Mouse (Mus musculus) intestine, embryonic 15.5 days (tissue): ENCODE data around the gene Angptl7. TPM values are rescaled to one million over a fixed set of nuclear protein-coding genes. Genes with fewer than 3 reads are reported as not detected.

Source experiments
- ATAC-seq: fragments of 200-750 bp; cut with Nextera tagmentation; 2 replicates; pipeline ENCODE4 v1.8.0; 2017; ENCODE audit warnings: moderate TSS enrichment, moderate library complexity
- H3K27ac ChIP-seq: fragments of 300-500 bp; sonication (generic); 2 replicates; pipeline ENCODE4 v1.5.1; 2015; ENCODE audit warnings: mild to moderate bottlenecking, inconsistent platforms
- H3K27me3 ChIP-seq: fragments of 300-500 bp; sonication (generic); replicated peaks from 2 replicates; pipeline ENCODE4 v1.6.1; 2015; ENCODE audit warnings: inconsistent platforms
- H3K36me3 ChIP-seq: fragments of 300-500 bp; sonication (generic); 2 replicates; pipeline ENCODE4 v1.6.1; 2015; ENCODE audit warnings: inconsistent platforms
- H3K4me1 ChIP-seq: fragments of 300-500 bp; sonication (generic); replicated peaks from 2 replicates; pipeline ENCODE4 v1.6.1; 2015; ENCODE audit warnings: inconsistent platforms
- H3K4me2 ChIP-seq: fragments of 300-500 bp; sonication (generic); replicated peaks from 2 replicates; pipeline ENCODE4 v1.6.1; 2015; ENCODE audit warnings: mild to moderate bottlenecking, inconsistent platforms
- H3K4me3 ChIP-seq: fragments of 300-500 bp; sonication (generic); replicated peaks from 2 replicates; pipeline ENCODE4 v1.5.1; 2015; ENCODE audit warnings: inconsistent platforms
- H3K9ac ChIP-seq: fragments of 300-500 bp; sonication (generic); 2 replicates; pipeline ENCODE4 v1.6.1; 2015; ENCODE audit warnings: inconsistent platforms
- H3K9me3 ChIP-seq: fragments of 300-500 bp; sonication (generic); 2 replicates; pipeline ENCODE4 v1.6.1; 2016; ENCODE audit warnings: inconsistent platforms
- WGBS: fragments of 180-500 bp; shearing (Covaris S2); methylation state at CpG from one replicate; pipeline ENCODE4 v1.1.7; 2015; 5-methylcytosine and 5-hydroxymethylcytosine counted together
- polyA plus RNA-seq: library from polyadenylated mRNA; unstranded; fragments of >200 nt; fragmentation: Nextera tagmentation; extraction: Ambion mirVana; gene quantifications from 2 replicates; pipeline ENCODE4 v1.2.1, GENCODE M21; 2015

Angptl7 gene
- 0.92 and 2.0 TPM in 2 replicates for polyA plus RNA-seq

- 37% methylated on average over 4 of the region's 4 CpGs for WGBS
- no peak within 1 kb of the TSS for H3K4me2 ChIP-seq
- H3K4me1 ChIP-seq: no peaks in the 10 kb centered on the region
- H3K9me3 ChIP-seq: no peaks in the 10 kb centered on the region
- H3K27ac ChIP-seq: no peak within 1 kb of the TSS
- peaks cover 17% of the 10 kb centered on the region for H3K36me3 ChIP-seq
- no peak within 1 kb of the TSS for H3K9ac ChIP-seq
- H3K4me3 ChIP-seq: no peak within 1 kb of the TSS
- peak; percentile 56; the same call in 1 of the 2 replicates for ATAC-seq
- no peaks in the 10 kb centered on the region for H3K27me3 ChIP-seq
Observed at GRCm38 (mm10) chr4:148500410-148500867, at the start of gene Angptl7. Gene Angptl7 (minus strand): TSS chr4:148500460.

GRCm38 (mm10) chr4:148549106-148549505 is 48.8 kb upstream of the Angptl7 start:
- Histone ChIP-seq H3K4me1 (no peaks in the 10 kb centered on the region), H3K27me3 (no peaks in the 10 kb centered on the region), H3K36me3 (peaks cover 34% of the 10 kb centered on the region), H3K9me3 (no peaks in the 10 kb centered on the region), H3K27ac (no peak overlapping the region), H3K4me3 (no peak overlapping the region), H3K9ac (no peak overlapping the region), H3K4me2 (no peak overlapping the region)
- no peak for ATAC-seq
- WGBS: 83% methylated on average over 4 of the region's 4 CpGs

- 93% methylated on average over 3 of the region's 3 CpGs for WGBS
- ATAC-seq: no peak
- H3K27ac ChIP-seq: no peak overlapping the region
- no peak overlapping the region for H3K9ac ChIP-seq
- H3K27me3 ChIP-seq: no peaks in the 10 kb centered on the region
- peaks cover 52% of the 10 kb centered on the region for H3K36me3 ChIP-seq
- H3K4me3 ChIP-seq: no peak overlapping the region
- no peaks in the 10 kb centered on the region for H3K4me1 ChIP-seq
- no peak overlapping the region for H3K4me2 ChIP-seq
- no peaks in the 10 kb centered on the region for H3K9me3 ChIP-seq
Observed at GRCm38 (mm10) chr4:148535876-148536275, 35.6 kb upstream of the Angptl7 start.

GRCm38 (mm10) chr4:148533613-148534328 is 33.5 kb upstream of the Angptl7 start:
- Histone ChIP-seq H3K27ac (no peak overlapping the region), H3K36me3 (peaks cover 46% of the 10 kb centered on the region), H3K27me3 (no peaks in the 10 kb centered on the region), H3K4me2 (no peak overlapping the region), H3K4me3 (no peak overlapping the region), H3K4me1 (no peaks in the 10 kb centered on the region), H3K9me3 (no peaks in the 10 kb centered on the region), H3K9ac (no peak overlapping the region)
- 91% methylated on average over 12 of the region's 12 CpGs for WGBS
- no peak for ATAC-seq

- Histone ChIP-seq H3K9ac (no peak overlapping the region), H3K36me3 (peaks cover 41% of the 10 kb centered on the region), H3K27ac (no peak overlapping the region), H3K4me1 (no peaks in the 10 kb centered on the region), H3K27me3 (no peaks in the 10 kb centered on the region), H3K4me2 (no peak overlapping the region), H3K4me3 (no peak overlapping the region), H3K9me3 (no peaks in the 10 kb centered on the region)
- 95% methylated on average over 3 of the region's 3 CpGs for WGBS
- no peak for ATAC-seq
Observed at GRCm38 (mm10) chr4:148532516-148532915, 32.3 kb upstream of the Angptl7 start.

- no peak overlapping the region for H3K4me2 ChIP-seq
- H3K4me1 ChIP-seq: no peaks in the 10 kb centered on the region
- no peak overlapping the region for H3K9ac ChIP-seq
- ATAC-seq: no peak
- no peak overlapping the region for H3K4me3 ChIP-seq
- H3K9me3 ChIP-seq: no peaks in the 10 kb centered on the region
- 81% methylated on average over 4 of the region's 4 CpGs for WGBS
- H3K27ac ChIP-seq: no peak overlapping the region
- peaks cover 38% of the 10 kb centered on the region for H3K36me3 ChIP-seq
- H3K27me3 ChIP-seq: no peaks in the 10 kb centered on the region
Observed at GRCm38 (mm10) chr4:148531341-148531740, 31.1 kb upstream of the Angptl7 start.

- no peaks in the 10 kb centered on the region for H3K4me1 ChIP-seq
- ATAC-seq: no peak
- no peak overlapping the region for H3K27ac ChIP-seq
- 89% methylated on average over 6 of the region's 6 CpGs for WGBS
- H3K4me3 ChIP-seq: no peak overlapping the region
- H3K27me3 ChIP-seq: no peaks in the 10 kb centered on the region
- no peaks in the 10 kb centered on the region for H3K9me3 ChIP-seq
- no peak overlapping the region for H3K9ac ChIP-seq
- no peak overlapping the region for H3K4me2 ChIP-seq
- H3K36me3 ChIP-seq: peaks cover 42% of the 10 kb centered on the region
Observed at GRCm38 (mm10) chr4:148530778-148531177, 30.5 kb upstream of the Angptl7 start.

GRCm38 (mm10) chr4:148530351-148530750 is 30.1 kb upstream of the Angptl7 start:
- Histone ChIP-seq H3K4me3 (no peak overlapping the region), H3K36me3 (peaks cover 42% of the 10 kb centered on the region), H3K9ac (no peak overlapping the region), H3K27me3 (no peaks in the 10 kb centered on the region), H3K27ac (no peak overlapping the region), H3K9me3 (no peaks in the 10 kb centered on the region), H3K4me1 (no peaks in the 10 kb centered on the region), H3K4me2 (no peak overlapping the region)
- 95% methylated on average over 5 of the region's 5 CpGs for WGBS
- no peak for ATAC-seq

- Histone ChIP-seq H3K4me2 (no peak overlapping the region), H3K27ac (no peak overlapping the region), H3K4me3 (no peak overlapping the region), H3K9ac (no peak overlapping the region), H3K36me3 (peaks cover 37% of the 10 kb centered on the region), H3K4me1 (no peaks in the 10 kb centered on the region), H3K9me3 (no peaks in the 10 kb centered on the region), H3K27me3 (no peaks in the 10 kb centered on the region)
- 92% methylated on average over 10 of the region's 10 CpGs for WGBS
- no peak for ATAC-seq
Observed at GRCm38 (mm10) chr4:148527158-148527910, 27.1 kb upstream of the Angptl7 start.

GRCm38 (mm10) chr4:148523538-148523937 is 23.3 kb upstream of the Angptl7 start:
- no peak overlapping the region for H3K27ac ChIP-seq
- no peak overlapping the region for H3K4me2 ChIP-seq
- WGBS: 76% methylated on average over 7 of the region's 7 CpGs
- no peak for ATAC-seq
- no peaks in the 10 kb centered on the region for H3K27me3 ChIP-seq
- no peaks in the 10 kb centered on the region for H3K9me3 ChIP-seq
- H3K4me3 ChIP-seq: no peak overlapping the region
- H3K4me1 ChIP-seq: no peaks in the 10 kb centered on the region
- peaks cover 25% of the 10 kb centered on the region for H3K36me3 ChIP-seq
- no peak overlapping the region for H3K9ac ChIP-seq

- no peaks in the 10 kb centered on the region for H3K9me3 ChIP-seq
- peaks cover 19% of the 10 kb centered on the region for H3K36me3 ChIP-seq
- ATAC-seq: no peak
- no peaks in the 10 kb centered on the region for H3K27me3 ChIP-seq
- no peak overlapping the region for H3K9ac ChIP-seq
- H3K4me1 ChIP-seq: no peaks in the 10 kb centered on the region
- H3K4me3 ChIP-seq: no peak overlapping the region
- H3K27ac ChIP-seq: no peak overlapping the region
- 51% methylated on average over 5 of the region's 5 CpGs for WGBS
- no peak overlapping the region for H3K4me2 ChIP-seq
Observed at GRCm38 (mm10) chr4:148518235-148518795, 18.1 kb upstream of the Angptl7 start.

- no peaks in the 10 kb centered on the region for H3K27me3 ChIP-seq
- H3K4me2 ChIP-seq: no peak overlapping the region
- 72% methylated on average over 4 of the region's 4 CpGs for WGBS
- no peaks in the 10 kb centered on the region for H3K9me3 ChIP-seq
- ATAC-seq: no peak
- H3K4me3 ChIP-seq: no peak overlapping the region
- no peak overlapping the region for H3K9ac ChIP-seq
- no peak overlapping the region for H3K27ac ChIP-seq
- H3K4me1 ChIP-seq: no peaks in the 10 kb centered on the region
- H3K36me3 ChIP-seq: peaks cover 19% of the 10 kb centered on the region
Observed at GRCm38 (mm10) chr4:148517809-148518208, 17.5 kb upstream of the Angptl7 start.
